Mouse (Mus musculus) brain, adult 2 months (tissue): ENCODE results near the gene Rps6kl1.
"Not testable (repeated sequence)": the region's sequence is repeated elsewhere in the genome, so short reads cannot be mapped to it uniquely, and the experiment has no call there.

Source experiments
- DNase-seq: peaks from one replicate; pipeline ENCODE4 v3.0.0; 2011; ENCODE audit warnings: low read depth, low spot score

Rps6kl1 gene

DNA sequence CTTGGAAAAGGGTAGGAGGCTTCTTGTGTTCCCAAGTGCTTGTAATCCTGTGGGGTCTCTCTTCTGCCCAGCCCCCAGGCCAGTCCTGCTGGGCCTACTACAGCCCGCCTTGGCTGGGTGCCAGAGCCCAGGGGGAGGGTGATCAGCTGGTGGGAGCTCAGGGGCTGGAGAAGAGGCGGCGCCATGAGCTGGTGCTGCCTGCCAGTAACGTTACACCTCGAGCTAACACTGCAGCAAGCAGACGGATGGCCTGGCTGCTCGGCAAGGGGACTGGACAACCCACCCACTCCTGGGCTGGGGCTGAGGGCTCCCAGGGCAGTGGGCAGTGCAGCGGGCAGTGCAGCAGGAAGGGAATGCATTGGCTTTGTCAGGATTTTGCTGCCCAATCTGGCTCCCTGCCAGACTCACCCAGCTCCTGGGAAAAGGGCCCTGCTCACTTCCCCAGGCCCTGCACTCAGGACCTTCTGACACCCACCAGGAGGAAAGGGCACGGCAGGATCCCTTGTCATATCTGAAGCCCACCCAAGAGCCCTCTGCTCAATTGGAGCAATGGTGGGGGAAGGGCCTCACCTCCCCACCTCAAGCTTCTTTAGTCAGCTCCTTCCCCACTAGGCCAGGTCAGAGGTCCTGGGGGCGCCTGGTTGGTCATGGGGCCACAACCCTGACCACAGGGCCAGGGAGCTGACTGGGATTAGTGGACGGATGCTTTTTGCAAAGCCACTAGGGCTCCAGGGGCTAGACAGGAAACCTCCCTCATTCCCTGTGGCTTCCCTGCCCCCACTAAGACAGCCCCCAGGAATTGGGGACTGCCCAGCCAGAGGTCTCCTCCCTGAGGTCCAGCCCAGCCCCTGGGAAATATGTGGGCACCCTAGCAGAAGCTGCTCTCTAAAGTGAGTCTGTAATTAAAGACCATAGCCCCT, 25.1 kb upstream of the Rps6kl1 start:
- DNase-seq = no peak

GRCm38 (mm10) chr12:85175087-85175675, 24.1 kb upstream of the Rps6kl1 start:
- no peak for DNase-seq

- DNase-seq = peak; percentile 34
These were observed 23.0 kb upstream of the Rps6kl1 start for GRCm38 (mm10) chr12:85174016-85174415.

GRCm38 (mm10) chr12:85170948-85171307, 19.9 kb upstream of the Rps6kl1 start:
- DNase-seq = no peak

DNA sequence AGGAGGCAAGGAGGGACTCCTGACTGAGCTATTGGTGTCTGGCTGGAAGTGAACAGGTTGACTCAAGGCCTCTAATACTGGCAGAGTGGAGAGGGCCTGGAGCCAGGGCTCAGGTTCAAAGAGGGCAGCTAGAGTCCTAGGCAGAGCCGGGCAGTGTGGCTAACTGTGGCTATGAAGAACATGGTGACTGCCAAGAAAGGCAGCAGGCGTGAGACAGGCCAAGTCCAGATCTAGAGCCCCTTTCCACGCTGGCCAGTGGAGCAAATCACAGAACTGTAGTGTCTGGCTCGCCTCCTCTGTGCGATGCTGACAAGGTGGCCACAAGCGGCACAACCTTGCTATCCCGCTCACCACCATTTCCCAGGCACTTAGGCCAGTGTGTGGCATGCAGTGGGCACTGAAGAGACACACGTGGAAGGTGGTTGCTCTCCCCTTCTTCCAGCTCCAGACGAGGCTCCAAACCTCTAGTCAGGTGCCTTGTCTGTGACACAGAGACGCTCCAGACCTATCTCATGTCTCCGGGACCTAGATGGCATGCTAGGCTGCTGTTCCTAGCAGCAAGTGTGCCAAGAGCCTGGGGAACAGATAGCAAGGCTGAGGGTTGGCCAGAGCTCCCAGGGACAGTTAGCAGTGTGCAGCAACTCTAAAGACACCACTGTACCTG, 19.4 kb upstream of the Rps6kl1 start:
- DNase-seq = peak; percentile 63

DNA sequence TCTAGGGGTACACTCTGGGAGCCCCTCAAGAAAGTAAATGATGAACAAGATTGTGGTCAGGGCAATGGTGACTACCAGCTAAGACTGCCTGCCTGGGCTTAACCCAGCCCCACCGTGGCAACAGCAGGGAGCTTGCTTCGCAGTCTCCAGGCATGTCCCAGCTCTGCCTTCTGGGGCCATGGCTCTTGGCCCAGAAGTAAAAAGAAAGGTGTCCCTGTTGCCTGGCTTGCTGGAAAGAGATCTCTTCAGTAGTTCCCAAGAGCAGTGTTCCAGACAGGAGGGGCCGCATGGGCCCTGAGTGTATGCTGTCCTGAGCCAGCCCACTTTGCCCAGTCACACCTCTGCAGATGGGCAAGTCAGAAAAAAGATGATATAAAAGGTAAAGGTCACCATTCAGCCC, 18.8 kb upstream of the Rps6kl1 start:
- DNase-seq = no peak

- peak; percentile 89 for DNase-seq
These were observed 18.2 kb upstream of the Rps6kl1 start for GRCm38 (mm10) chr12:85169117-85169858.

DNA sequence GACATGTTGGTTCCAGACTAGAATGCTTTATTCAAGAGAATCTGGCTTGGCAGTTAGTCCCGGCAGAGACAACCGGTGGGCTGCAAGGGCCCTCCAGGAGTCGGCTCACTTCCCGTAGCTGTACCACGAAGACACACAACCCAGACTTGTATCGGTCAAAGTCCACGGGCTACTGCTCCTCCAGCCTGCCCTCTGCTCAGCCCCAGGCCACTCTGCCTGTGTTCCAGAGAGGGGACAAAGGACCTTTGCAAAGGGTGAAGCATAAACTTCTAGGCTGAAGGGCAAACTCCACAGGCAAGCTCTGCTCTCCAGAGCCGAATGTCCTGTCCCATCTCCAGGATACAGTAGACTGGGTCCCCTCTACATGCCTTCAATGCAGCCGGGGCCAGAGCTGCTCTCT, 15.6 kb upstream of the Rps6kl1 start:
- no peak for DNase-seq

DNA sequence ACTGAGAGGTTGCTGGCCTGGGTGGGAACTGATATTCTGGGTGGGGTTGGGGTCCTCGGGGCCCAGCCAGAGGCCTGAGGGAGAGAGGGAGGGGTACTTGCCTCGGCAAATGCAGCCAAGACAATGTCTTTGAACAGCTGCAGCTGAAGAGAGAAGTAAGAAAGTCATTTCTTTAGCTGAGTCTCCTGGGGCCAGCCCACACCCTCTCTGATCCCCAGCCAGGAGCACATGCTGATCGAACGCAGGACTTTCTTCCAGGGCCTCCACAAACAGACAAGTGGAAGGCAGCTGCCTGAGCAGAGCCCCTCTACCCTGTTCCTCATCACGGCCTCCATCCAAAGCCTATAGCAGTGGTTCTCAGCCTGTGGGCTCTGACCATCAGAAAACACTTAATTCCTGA, 13.9 kb upstream of the Rps6kl1 start:
- no peak for DNase-seq

- no peak for DNase-seq
These were observed 8.5 kb upstream of the Rps6kl1 start for GRCm38 (mm10) chr12:85159592-85159991.

DNA sequence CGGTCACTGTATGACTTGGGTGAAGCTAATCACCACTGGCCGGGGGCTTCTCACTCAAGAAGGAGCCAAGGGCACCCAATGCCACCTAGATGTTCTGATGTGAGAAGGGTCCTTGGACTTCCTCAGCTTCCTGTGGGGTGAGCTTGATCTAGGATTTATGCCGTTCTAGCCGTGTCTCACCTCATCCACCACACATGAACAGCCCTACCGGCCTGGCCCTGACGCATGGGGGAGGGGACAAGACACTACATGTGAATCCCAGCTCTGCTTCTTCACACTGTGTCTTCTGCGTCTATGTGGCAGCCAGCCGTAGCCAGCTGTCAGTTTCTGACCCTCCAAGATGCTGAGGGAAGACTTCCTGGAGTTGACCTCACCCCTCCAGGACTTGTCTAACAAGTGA, 7.7 kb upstream of the Rps6kl1 start:
- DNase-seq = no peak

GRCm38 (mm10) chr12:85157797-85158460, 6.9 kb upstream of the Rps6kl1 start:
- DNase-seq = no peak

DNA sequence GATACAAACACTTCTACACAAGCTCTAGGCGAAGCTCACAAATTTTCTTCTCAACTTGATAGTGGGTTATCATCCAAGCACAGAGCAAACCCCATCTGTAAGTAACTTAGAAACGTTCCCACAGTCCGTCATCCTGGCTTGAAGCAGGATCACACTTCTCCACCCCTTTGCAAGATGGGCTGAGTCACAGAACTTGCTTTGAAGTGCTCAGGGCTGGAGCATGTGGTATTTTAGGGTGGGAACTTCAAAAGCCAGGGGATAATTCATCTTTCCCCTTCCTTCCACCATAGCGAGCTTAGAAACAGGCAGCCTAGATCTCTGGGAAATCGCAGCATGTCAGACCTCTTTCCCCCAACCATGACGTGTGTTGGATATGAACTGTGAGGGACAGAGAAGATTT, 5.3 kb upstream of the Rps6kl1 start:
- DNase-seq = peak; percentile 71

- DNase-seq = no peak
These were observed 1.9 kb upstream of the Rps6kl1 start for GRCm38 (mm10) chr12:85153011-85153410.

GRCm38 (mm10) chr12:85150321-85151001, 603 bp downstream of the Rps6kl1 start:
- no peak for DNase-seq

DNA sequence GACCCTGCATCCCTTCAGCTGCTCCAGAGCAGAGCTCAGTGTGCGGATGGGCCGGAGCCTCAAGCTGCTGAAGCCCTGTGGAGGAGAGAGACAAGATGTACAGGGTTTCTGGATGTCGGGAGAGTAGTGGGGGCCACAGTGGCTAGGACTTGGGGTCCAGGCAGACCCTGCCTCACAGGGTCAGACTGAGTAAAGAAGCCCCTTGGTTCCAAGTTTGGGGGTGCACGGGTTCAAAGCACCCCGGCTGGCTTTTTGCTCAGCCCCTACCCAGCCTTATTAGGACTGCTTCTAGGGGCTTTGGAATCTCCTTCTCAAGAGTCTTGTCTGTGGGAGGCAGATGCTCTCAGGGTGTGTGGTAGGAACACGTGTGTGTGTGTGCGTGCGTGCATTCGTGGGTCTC, 4.2 kb downstream of the Rps6kl1 start:
- no peak for DNase-seq

- DNase-seq = no peak
These were observed 4.7 kb downstream of the Rps6kl1 start for GRCm38 (mm10) chr12:85146355-85146754.

GRCm38 (mm10) chr12:85145630-85146029, 5.4 kb downstream of the Rps6kl1 start:
- no peak for DNase-seq

- no peak for DNase-seq
These were observed 6.2 kb downstream of the Rps6kl1 start for GRCm38 (mm10) chr12:85144821-85145220.

DNA sequence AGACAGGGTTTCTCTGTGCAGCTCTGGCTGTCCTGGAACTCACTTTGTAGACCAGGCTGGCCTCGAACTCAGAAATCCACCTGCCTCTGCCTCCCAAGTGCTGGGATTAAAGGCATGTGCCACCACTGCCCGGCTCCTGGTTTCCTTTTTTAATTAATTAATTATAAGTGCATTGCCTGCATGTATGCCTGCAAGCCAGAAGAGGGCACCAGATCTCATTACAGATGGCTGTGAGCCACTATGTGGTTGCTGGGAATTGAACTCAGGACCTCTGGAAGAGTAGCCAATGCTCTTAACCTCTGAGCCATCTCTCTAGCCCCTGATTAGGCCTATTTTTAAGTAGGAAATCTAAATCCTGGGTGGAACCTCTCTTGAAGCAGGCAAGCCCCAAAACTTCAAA, 6.8 kb downstream of the Rps6kl1 start:
- not testable (repeated sequence) for DNase-seq

DNA sequence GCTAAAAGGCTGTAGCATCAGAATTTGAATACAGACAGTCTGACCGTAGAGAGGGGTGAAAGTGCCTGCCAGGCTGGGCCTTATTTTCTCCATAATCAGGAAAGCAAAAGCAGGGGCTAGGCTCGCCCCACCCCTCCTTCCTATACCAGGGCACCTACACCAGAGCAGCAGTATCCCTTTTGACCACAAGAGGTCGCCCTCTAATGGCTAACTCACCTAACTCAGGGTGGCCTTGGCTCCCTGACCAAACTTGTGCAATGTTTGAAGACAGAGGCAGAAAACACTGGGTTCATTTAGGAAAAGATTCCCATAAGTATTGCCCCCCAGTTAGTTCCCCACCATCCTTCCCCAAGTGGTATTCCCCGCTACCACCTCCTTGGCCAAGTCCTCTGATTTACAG, 8.3 kb downstream of the Rps6kl1 start:
- peak; percentile 90 for DNase-seq
